Mouse (Mus musculus): Measurements from ENCODE around the gene Fam20a. TPM values are rescaled to one million over a fixed set of nuclear protein-coding genes. Genes with fewer than 3 reads are reported as not detected.

The Fam20a gene
- polyA plus RNA-seq, 2 experiments, result 3.0 to 3.8 TPM

- DNase-seq (ENCODE audit: low read depth in 3 of 3, low spot score in 3 of 3) (no peak), ATAC-seq (ENCODE audit: insufficient read depth) (no peak)
- H3K4me2 ChIP-seq (ENCODE audit: low read depth), result no peak overlapping the region
- no peak for TF ChIP-seq CTCF (IDR thresholded peaks at IDR 0.05; ENCODE audit: low read depth)
- TF ChIP-seq EP300 (IDR thresholded peaks at IDR 0.05; ENCODE audit: low read depth), result no peak
- H3K4me1 ChIP-seq (replicated peaks; ENCODE audit: control insufficient read depth in 2 of 2, insufficient read depth in 2 of 2, low read length in 1 of 2), result peaks cover 0 to 2% of the 10 kb centered on the region in 2 experiments; a peak in 1 of 4 replicates
- no peak overlapping the region for H3K27ac ChIP-seq
- H3K9ac ChIP-seq (replicated peaks), result no peak overlapping the region
- H3K27me3 ChIP-seq (ENCODE audit: control insufficient read depth, insufficient read depth, low read length), result no peaks in the 10 kb centered on the region
- H3K36me3 ChIP-seq (replicated peaks; ENCODE audit: control insufficient read depth, insufficient read depth, low read depth), result no peaks in the 10 kb centered on the region
- no peaks in the 10 kb centered on the region for H3K9me3 ChIP-seq (ENCODE audit: control insufficient read depth, low read length)
- H3K4me3 ChIP-seq (ENCODE audit: insufficient read depth in 1 of 2, low read depth in 2 of 2, low read length in 2 of 2), result no peak overlapping the region
- 63% methylated on average over 3 of the region's 3 CpGs for WGBS (ENCODE audit: insufficient replicate concordance)
Measured at GRCm38 (mm10) chr11:109736406-109736805, 14.3 kb upstream of the Fam20a start.

GRCm38 (mm10) chr11:109734341-109734740 is 12.3 kb upstream of the Fam20a start:
- Histone ChIP-seq H3K4me3 (ENCODE audit: insufficient read depth in 1 of 2, low read depth in 2 of 2, low read length in 2 of 2) (no peak overlapping the region), H3K27ac (no peak overlapping the region), H3K9ac (replicated peaks) (no peak overlapping the region), H3K27me3 (ENCODE audit: control insufficient read depth, insufficient read depth, low read length) (no peaks in the 10 kb centered on the region), H3K4me2 (ENCODE audit: low read depth) (no peak overlapping the region), H3K36me3 (replicated peaks; ENCODE audit: control insufficient read depth, insufficient read depth, low read depth) (no peaks in the 10 kb centered on the region), H3K9me3 (ENCODE audit: control insufficient read depth, low read length) (no peaks in the 10 kb centered on the region), H3K4me1 (replicated peaks; ENCODE audit: control insufficient read depth in 2 of 2, insufficient read depth in 2 of 2, low read length in 1 of 2) (peaks cover 0 to 2% of the 10 kb centered on the region in 2 experiments; a peak in 1 of 4 replicates)
- ATAC-seq (ENCODE audit: insufficient read depth) (no peak), DNase-seq (ENCODE audit: low read depth in 3 of 3, low spot score in 3 of 3) (no peak)
- TF ChIP-seq CTCF (IDR thresholded peaks at IDR 0.05; ENCODE audit: low read depth) (no peak), EP300 (IDR thresholded peaks at IDR 0.05; ENCODE audit: low read depth) (no peak)
- WGBS (ENCODE audit: insufficient replicate concordance), result 81% methylated on average over 1 of the region's 1 CpGs

GRCm38 (mm10) chr11:109732726-109733438 is 10.8 kb upstream of the Fam20a start:
- DNase-seq (ENCODE audit: low read depth in 3 of 3, low spot score in 3 of 3), result no peak
- no peak for ATAC-seq (ENCODE audit: insufficient read depth)
- H3K4me1 ChIP-seq (replicated peaks; ENCODE audit: control insufficient read depth in 2 of 2, insufficient read depth in 2 of 2, low read length in 1 of 2), result peaks cover 0 to 2% of the 10 kb centered on the region in 2 experiments; a peak in 1 of 4 replicates
- H3K36me3 ChIP-seq (replicated peaks; ENCODE audit: control insufficient read depth, insufficient read depth, low read depth), result no peaks in the 10 kb centered on the region
- WGBS (ENCODE audit: insufficient replicate concordance), result 61% methylated on average over 8 of the region's 8 CpGs
- H3K4me3 ChIP-seq (ENCODE audit: insufficient read depth in 1 of 2, low read depth in 2 of 2, low read length in 2 of 2), result no peak overlapping the region
- H3K27me3 ChIP-seq (ENCODE audit: control insufficient read depth, insufficient read depth, low read length), result no peaks in the 10 kb centered on the region
- TF ChIP-seq EP300 (IDR thresholded peaks at IDR 0.05; ENCODE audit: low read depth), result no peak
- no peak for TF ChIP-seq CTCF (IDR thresholded peaks at IDR 0.05; ENCODE audit: low read depth)
- H3K9ac ChIP-seq (replicated peaks), result no peak overlapping the region
- no peak overlapping the region for H3K27ac ChIP-seq
- H3K4me2 ChIP-seq (ENCODE audit: low read depth), result no peak overlapping the region
- no peaks in the 10 kb centered on the region for H3K9me3 ChIP-seq (ENCODE audit: control insufficient read depth, low read length)

GRCm38 (mm10) chr11:109728371-109728770 is 6.3 kb upstream of the Fam20a start:
- Histone ChIP-seq H3K27ac (no peak overlapping the region), H3K36me3 (replicated peaks; ENCODE audit: control insufficient read depth, insufficient read depth, low read depth) (no peaks in the 10 kb centered on the region), H3K4me1 (replicated peaks; ENCODE audit: control insufficient read depth in 2 of 2, insufficient read depth in 2 of 2, low read length in 1 of 2) (peaks cover 0 to 2% of the 10 kb centered on the region in 2 experiments; a peak in 1 of 4 replicates), H3K4me3 (ENCODE audit: insufficient read depth in 1 of 2, low read depth in 2 of 2, low read length in 2 of 2) (no peak overlapping the region), H3K9ac (replicated peaks) (no peak overlapping the region), H3K4me2 (ENCODE audit: low read depth) (no peak overlapping the region), H3K9me3 (ENCODE audit: control insufficient read depth, low read length) (no peaks in the 10 kb centered on the region), H3K27me3 (ENCODE audit: control insufficient read depth, insufficient read depth, low read length) (no peaks in the 10 kb centered on the region)
- 62% methylated on average over 3 of the region's 3 CpGs for WGBS (ENCODE audit: insufficient replicate concordance)
- ATAC-seq (ENCODE audit: insufficient read depth) (no peak), DNase-seq (ENCODE audit: low read depth in 3 of 3, low spot score in 3 of 3) (no peak)
- no peak for TF ChIP-seq EP300 (IDR thresholded peaks at IDR 0.05; ENCODE audit: low read depth)
- no peak for TF ChIP-seq CTCF (IDR thresholded peaks at IDR 0.05; ENCODE audit: low read depth)

GRCm38 (mm10) chr11:109722711-109723110 is 632 bp upstream of the Fam20a start:
- Histone ChIP-seq H3K4me3 (ENCODE audit: insufficient read depth in 1 of 2, low read depth in 2 of 2, low read length in 2 of 2) (no peak overlapping the region), H3K4me2 (ENCODE audit: low read depth) (peak overlapping the region; percentile 40; the same call in 1 of the 2 replicates), H3K27ac (no peak overlapping the region), H3K9ac (replicated peaks) (no peak overlapping the region), H3K9me3 (ENCODE audit: control insufficient read depth, low read length) (no peaks in the 10 kb centered on the region), H3K36me3 (replicated peaks; ENCODE audit: control insufficient read depth, insufficient read depth, low read depth) (no peaks in the 10 kb centered on the region), H3K4me1 (replicated peaks; ENCODE audit: control insufficient read depth in 2 of 2, insufficient read depth in 2 of 2, low read length in 1 of 2) (peaks cover 0 to 9% of the 10 kb centered on the region in 2 experiments; a peak in 1 of 4 replicates), H3K27me3 (ENCODE audit: control insufficient read depth, insufficient read depth, low read length) (peaks cover 8% of the 10 kb centered on the region; the same call in 1 of the 2 replicates)
- no peak for TF ChIP-seq EP300 (IDR thresholded peaks at IDR 0.05; ENCODE audit: low read depth)
- TF ChIP-seq CTCF (IDR thresholded peaks at IDR 0.05; ENCODE audit: low read depth), result no peak
- ATAC-seq (ENCODE audit: insufficient read depth) (no peak), DNase-seq (ENCODE audit: low read depth in 3 of 3, low spot score in 3 of 3) (no peak)
- WGBS (ENCODE audit: insufficient replicate concordance), result 10% methylated on average over 4 of the region's 4 CpGs

Data from liver, embryonic 14.5 days (tissue).